Mouse (Mus musculus) embryo, embryonic 11.5 days (tissue): Measurements from ENCODE around the gene Mmadhc.
A peak's percentile ranks its signal among the peaks of the same experiment; 100 is the strongest.

Experiments
- DNase-seq: peaks from one replicate; pipeline ENCODE4 v3.0.0-alpha.2; 2012; ENCODE audit warnings: low read depth, low spot score

Mmadhc gene

DNA sequence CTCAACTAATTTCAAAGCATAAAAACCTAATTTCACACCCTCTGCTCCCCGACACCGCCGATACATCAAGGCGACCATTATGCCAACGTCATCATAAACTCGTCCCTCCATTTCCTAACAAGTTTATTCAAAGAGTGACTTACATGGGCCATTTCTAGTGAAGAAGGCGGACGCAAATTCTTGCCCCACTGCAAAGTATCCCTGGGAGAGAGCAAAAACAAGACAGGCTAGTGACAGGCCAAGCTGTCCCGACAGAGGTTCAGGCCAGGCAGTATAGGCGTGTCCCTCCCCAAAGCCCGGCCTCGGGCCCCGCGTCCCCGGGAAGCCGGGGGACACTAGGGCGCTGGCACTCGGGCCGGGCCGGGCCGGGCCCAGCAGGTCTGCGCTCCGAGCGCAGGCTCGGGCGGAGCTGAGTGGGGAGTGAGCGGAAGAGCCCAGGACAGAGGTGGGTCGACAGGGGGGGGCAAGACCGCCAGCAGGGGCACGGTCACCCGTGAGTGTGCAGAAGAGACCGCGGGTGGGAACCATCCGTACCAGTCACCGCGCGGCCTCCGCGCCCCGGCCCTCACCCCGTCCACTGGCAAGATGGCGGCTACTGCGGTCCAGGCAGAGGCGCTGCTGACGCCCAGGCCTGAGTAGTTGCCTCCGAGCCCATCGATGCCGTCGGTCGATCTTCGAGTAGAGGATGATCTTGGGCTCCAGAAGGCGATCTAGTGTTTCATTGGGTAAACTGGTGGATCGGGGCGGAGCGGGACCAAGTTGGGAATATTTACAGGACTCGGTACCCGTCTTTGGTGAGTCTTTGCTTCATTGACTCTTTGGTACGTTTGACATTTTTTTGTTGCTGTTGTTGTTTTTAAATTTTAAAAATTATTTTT lies at the start of gene Mmadhc:
Mmadhc (minus strand) TSS at position 693 of the 878 bp plus-strand sequence.
- peak; percentile 88 for DNase-seq

- DNase-seq, result no peak
Observed at GRCm38 (mm10) chr2:50343598-50343997, 47.0 kb upstream of the Mmadhc start.

DNA sequence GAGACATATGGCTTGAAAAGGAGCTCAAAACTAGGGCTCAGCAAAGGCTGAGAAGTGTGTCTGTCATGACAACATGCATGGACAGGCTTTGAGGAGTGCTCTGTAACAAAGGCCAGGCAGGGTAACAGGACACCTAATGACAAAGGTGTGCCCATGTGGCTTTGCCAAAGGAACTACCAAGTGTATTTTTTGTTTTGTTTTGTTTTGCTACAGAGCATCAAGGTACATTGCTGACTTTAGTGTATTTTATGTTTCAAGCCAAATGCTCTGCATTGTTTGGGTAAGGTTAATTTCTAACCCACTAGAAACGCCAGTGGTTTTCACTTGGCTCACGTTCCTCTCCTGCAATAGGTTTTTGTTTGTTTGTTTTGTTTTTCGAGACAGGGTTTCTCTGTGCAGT lies 42.5 kb upstream of the Mmadhc start:
- DNase-seq, result no peak

DNA sequence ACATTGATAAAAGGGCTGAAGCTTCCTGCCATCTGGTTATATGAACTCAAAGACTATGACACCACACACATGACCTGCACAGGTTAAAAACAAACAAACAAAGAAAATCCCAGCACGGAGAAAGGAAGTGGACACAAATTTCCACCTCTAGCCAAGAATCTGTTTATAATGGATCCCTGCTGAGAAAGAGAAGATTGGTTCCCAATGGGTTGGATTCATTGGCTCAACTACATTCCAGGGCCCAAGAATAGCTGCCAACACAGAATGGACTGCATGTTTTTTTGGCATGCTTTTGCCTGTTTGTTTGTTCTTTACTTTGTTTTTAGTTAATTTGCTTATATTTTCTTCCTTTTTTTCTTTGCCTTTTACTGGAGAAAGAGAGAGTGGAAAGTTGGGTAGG lies 41.0 kb upstream of the Mmadhc start:
- no peak for DNase-seq

DNA sequence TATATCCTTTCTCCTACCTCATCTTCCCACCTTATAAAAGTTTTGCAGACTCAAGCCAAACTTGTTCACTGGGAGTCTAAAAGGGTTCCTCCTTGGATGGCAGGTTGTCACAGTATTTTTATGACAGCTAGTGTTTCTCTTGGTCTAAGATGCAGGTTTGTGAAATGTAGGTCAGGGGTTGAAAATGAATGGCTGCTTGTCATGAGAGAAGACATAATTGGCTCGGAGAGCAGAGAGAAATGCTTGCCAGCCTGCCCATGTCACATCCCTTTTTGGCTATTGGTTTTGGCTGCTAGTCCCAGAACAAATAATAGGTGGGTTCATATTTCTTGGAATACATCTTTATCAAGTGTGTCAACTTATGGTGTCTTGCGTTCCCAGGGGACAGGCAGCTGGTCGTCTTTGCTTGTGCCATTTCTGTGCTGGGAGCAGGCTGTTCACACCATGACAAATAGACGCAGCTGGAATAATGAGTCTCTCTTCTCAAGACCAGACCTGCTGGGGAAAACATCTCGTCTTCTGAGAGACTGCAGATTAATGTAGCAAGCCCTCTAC lies 35.2 kb upstream of the Mmadhc start:
- no peak for DNase-seq

DNA sequence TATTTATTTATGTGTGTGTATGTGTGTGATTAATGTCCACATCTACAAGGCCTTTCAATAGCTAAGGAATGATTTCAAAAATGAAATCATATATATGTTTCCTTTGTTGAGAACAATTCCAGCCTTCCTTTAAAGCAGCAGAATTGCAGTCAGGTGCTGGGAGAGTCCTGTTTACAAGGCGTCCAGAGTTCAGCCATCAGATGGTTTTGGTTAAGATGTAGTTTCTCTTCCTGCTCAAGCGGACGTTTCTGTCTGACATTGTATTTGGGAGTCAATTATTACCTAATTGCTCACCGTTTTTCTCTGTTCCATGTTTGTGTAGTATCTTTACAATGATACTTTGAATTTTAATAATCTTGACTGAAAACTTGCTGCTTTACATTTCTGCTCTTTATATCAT lies 31.6 kb upstream of the Mmadhc start:
- no peak for DNase-seq

GRCm38 (mm10) chr2:50324799-50325198 lies 28.2 kb upstream of the Mmadhc start:
- DNase-seq, result no peak

- DNase-seq, result peak; percentile 66
Observed at GRCm38 (mm10) chr2:50306663-50307320, 10.2 kb upstream of the Mmadhc start.

GRCm38 (mm10) chr2:50304824-50305577 lies 8.4 kb upstream of the Mmadhc start:
- no peak for DNase-seq

- no peak for DNase-seq
Observed at GRCm38 (mm10) chr2:50296987-50297350, 368 bp upstream of the Mmadhc start.

- no peak for DNase-seq
Observed at GRCm38 (mm10) chr2:50295562-50295961, 1.0 kb downstream of the Mmadhc start.

GRCm38 (mm10) chr2:50294084-50294483 lies 2.5 kb downstream of the Mmadhc start:
- no peak for DNase-seq

- no peak for DNase-seq
Observed at GRCm38 (mm10) chr2:50293572-50293971, 3.0 kb downstream of the Mmadhc start.

DNA sequence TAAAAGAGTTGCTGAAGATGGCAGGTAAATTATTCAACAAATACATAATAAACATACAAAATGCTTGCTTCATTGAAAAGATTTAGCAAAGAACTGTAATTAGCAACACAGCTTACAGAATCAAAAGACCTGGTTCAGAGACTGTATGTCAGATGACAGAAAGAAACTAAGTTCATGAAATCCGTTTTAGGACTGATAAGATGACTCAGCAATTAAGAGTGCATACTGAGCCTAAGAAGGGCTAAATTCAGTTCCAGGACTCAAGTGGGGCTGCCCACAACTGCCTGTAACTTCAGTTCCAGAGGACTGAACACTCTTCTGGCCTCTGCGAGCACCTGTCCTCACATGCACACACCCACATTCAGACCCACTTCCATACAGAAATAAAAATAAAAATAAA lies 4.7 kb downstream of the Mmadhc start:
- DNase-seq, result no peak

DNA sequence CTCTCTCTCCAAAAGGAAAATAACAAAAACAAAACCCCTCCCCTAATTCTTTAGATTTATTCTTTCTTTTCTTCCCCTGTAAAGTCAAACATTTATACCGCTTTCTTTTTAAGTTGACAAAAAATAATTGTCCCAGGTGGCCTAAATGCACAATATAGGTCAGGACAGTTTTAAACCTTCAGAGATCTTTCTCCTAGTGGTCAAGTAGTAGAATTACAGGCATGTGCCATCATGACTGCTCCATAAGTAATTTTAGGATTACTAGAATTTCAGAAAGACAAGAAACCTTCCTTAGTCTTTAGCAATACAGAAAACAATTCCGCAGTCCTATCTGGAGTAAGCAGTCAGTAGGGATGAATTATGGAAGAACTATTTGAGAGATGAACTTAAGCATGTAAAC lies 5.8 kb downstream of the Mmadhc start:
- no peak for DNase-seq

- no peak for DNase-seq
Observed at GRCm38 (mm10) chr2:50284781-50285180, 11.8 kb downstream of the Mmadhc start.

DNA sequence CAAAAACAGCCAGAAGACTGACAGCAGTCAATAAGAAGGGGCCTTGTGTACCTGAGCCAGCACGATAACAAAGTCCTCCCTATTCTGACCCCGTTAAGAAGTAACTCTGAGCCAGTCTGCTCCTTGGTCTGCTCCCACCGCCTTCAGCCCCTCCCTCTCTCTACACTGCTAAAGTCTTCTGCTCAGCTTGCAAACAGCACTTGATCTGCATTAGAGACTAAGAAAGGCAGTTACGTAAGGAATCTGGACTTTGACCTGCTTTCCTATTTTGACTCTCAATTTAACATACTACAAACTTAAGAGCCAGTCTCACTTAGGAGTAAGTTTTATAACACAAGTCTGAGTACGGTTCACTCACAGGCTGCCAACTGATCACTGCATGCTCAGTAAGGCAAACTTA lies 12.6 kb downstream of the Mmadhc start:
- no peak for DNase-seq

DNA sequence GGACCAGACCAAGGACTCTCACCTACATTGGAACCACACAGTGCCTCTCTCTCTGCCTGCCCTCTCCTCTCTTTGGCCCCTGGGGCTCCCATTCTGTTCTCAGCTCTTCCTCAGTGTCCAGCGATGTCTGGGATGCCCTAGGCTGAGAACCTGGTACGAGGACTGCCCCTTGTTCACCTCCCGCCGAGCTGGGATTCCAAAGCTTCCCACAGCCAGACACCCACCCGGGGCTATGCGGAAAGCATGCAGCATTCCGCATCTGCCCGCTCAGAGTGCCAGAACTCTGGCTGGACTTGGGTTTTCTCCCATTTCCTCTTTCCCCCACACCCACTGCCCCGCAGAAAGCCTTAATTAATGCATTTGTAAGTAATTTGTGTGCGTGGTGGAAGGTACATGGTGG lies 19.9 kb downstream of the Mmadhc start:
- DNase-seq, result no peak

DNA sequence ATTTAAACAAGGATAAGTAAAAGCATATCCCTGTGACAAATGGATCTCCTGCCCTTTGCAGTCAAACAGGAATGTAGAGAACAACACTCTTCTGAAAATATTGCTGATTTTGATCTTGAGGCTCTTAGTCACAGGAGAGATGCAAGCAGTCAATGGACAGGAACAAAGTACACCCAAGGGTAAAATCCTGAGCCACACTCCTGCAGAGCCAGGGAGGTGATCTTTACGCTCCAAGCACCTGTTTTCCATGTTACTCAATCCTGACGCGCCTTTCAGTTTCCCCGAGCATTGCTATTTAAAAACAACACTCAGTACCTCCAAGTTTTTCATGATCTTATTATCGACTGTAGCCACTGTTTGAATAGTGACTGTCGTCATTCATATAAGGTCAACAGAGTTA lies 23.2 kb downstream of the Mmadhc start:
- no peak for DNase-seq

DNA sequence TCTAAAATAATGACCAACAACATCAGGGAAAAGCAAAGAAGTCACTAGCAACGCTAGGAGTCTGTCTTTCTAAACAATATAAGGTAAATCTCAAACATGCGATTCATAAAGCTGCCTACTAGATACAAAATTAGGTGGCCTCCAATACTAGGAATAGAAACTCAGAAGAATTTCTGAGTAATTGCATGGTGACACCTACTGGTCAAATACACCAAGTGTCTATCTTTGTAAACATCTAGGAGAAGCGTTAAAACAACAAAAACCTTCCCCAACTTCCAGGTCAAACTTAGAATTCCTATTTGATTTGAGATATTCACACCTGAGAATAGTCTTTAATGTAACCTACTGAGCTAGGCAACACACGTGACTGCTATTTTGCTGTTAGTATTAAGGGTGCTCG lies 24.4 kb downstream of the Mmadhc start:
- peak; percentile 27 for DNase-seq

DNA sequence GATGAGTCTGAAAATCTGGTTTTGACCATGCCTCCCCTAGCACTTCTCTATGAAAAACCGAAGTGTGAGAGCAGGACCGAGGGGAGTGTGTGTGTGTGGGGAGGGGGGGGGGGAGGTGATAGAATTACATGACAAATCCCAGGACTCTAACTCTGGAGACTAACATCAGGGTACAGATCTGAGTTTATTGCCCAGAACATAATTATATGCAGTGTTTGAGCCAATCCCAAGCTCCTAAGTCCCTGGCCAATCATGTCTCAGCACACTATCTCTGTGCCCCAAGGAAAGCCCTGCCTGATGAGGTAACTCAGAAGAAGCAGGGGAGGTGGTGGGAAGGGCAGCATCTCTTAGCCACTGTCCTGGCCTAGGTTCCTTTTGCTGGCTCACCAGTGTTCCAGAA lies 28.1 kb downstream of the Mmadhc start:
- no peak for DNase-seq

GRCm38 (mm10) chr2:50267046-50267445 lies 29.6 kb downstream of the Mmadhc start:
- DNase-seq, result no peak
